Mouse (Mus musculus) forebrain, postnatal 0 days (tissue): Measurements from ENCODE around the gene Mtmr14. TPM values are rescaled to one million over a fixed set of nuclear protein-coding genes. Genes with fewer than 3 reads are reported as not detected.

Experiments used
- ATAC-seq: fragments of 200-750 bp; cut with Nextera tagmentation; 2 replicates; pipeline ENCODE4 v1.8.0; 2017; ENCODE audit warnings: mild to moderate bottlenecking, moderate library complexity
- DNase-seq: peaks from one replicate; pipeline ENCODE4 v3.0.0-alpha.2; 2015
- H3K27ac ChIP-seq: fragments of 300-500 bp; sonication (generic); 2 replicates; pipeline ENCODE4 v1.5.1; 2014; ENCODE audit warnings: low read depth, mild to moderate bottlenecking, antibody characterized with exemption, low read length, moderate library complexity, mixed read lengths
- H3K27me3 ChIP-seq: fragments of 300-500 bp; sonication (generic); 2 replicates; pipeline ENCODE4 v1.6.1; 2014; ENCODE audit warnings: mild to moderate bottlenecking, low read length, mixed read lengths; ENCODE audit not compliant: insufficient read depth
- H3K36me3 ChIP-seq: fragments of 300-500 bp; sonication (generic); 2 replicates; pipeline ENCODE4 v1.6.1; 2014; ENCODE audit warnings: mild to moderate bottlenecking, moderate library complexity; ENCODE audit not compliant: insufficient read depth
- H3K4me1 ChIP-seq: fragments of 300-500 bp; sonication (generic); 2 replicates; pipeline ENCODE4 v1.6.1; 2014; ENCODE audit warnings: antibody characterized with exemption; ENCODE audit not compliant: insufficient read depth
- H3K4me2 ChIP-seq: fragments of 300-500 bp; sonication (generic); 2 replicates; pipeline ENCODE4 v1.6.1; 2014; ENCODE audit warnings: low read depth, mild to moderate bottlenecking, moderate library complexity
- H3K4me3 ChIP-seq: fragments of 300-500 bp; sonication (generic); 2 replicates; pipeline ENCODE4 v1.5.1; 2014; ENCODE audit warnings: low read depth, low read length, mixed read lengths
- H3K9ac ChIP-seq: fragments of 300-500 bp; sonication (generic); 2 replicates; pipeline ENCODE4 v1.6.1; 2014; ENCODE audit warnings: mild to moderate bottlenecking
- H3K9me3 ChIP-seq: fragments of 300-500 bp; sonication (generic); 2 replicates; pipeline ENCODE4 v1.6.1; 2016; ENCODE audit warnings: low read length
- CTCF ChIP-seq: sonication (generic); IDR thresholded peaks from 2 replicates; pipeline ENCODE4 v1.5.1; 2016; ENCODE audit warnings: antibody characterized with exemption, control low read depth, low read depth
- WGBS: fragments of 180-500 bp; shearing (Covaris S2); extraction: QIAGEN DNeasy Blood & Tissue Kit; methylation state at CpG from one replicate; pipeline ENCODE4 v1.1.7; 2014; 5-methylcytosine and 5-hydroxymethylcytosine counted together
- polyA plus RNA-seq: library from polyadenylated mRNA; unstranded; fragments of >200 nt; fragmentation: Nextera tagmentation; extraction: Ambion mirVana; gene quantifications from 2 replicates; pipeline ENCODE4 v1.2.1, GENCODE M21; 2015
- total RNA-seq: library from RNA; depleted of rRNA; stranded (reverse); fragments of >200 nt; gene quantifications from 2 replicates; pipeline ENCODE4 v1.2.3, GENCODE M21; 2014

Gene Mtmr14
- total and polyA plus RNA-seq, 2 experiments from 2014 or later, result 35.0 to 42.9 TPM

DNA sequence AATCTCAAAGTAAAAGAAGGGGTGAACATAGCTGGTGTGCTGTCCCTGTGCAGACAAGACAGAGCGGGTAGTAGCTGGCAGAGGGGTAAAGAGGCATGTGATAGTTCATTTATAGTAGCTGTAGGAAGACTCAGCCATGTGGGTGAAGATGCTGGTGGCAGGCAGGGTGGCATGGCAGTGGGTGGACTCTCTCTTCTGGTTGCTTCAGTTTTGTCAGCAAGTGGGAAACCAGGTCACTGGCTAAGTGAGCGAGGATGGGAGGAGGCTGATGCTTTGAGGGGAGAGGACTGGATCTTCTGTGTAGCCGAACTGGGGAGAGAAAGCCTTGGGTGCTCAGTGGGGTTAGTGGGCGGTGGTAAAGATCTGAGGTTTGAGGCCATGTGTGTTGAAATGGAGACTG, 49.6 kb downstream of the Mtmr14 start:
- Histone ChIP-seq H3K9me3 (no peaks in the 10 kb centered on the region), H3K4me2 (no peak overlapping the region), H3K27me3 (peaks cover 12% of the 10 kb centered on the region), H3K4me3 (no peak overlapping the region), H3K36me3 (no peaks in the 10 kb centered on the region), H3K27ac (no peak overlapping the region), H3K9ac (no peak overlapping the region), H3K4me1 (0 out of 2 replicates have a peak, but pooled peaks cover 3% of the 10 kb centered on the region)
- DNase-seq (no peak), ATAC-seq (no peak)
- WGBS, result 71% methylated on average over 4 of the region's 4 CpGs
- no peak for TF ChIP-seq CTCF

DNA sequence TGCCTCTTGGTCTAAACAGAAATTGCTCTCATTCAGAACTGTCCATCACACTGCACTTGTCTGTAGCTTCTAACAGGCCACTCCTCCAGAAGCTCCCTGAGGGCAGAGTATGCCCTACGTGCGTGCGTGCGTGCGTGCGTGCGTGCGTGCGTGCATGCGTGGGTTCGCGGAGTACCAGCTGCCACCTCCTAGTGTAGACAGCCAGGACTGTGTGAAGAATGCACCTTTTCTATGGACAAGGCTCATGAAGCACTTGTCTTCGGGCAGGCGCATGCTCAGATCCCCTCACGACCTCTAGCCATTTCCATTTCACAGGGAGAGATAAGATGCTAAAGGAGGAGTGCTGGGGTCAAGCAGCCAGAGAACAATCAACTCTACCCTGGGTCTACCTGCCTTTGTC, 51.7 kb downstream of the Mtmr14 start:
- TF ChIP-seq CTCF, result no peak
- WGBS, result 95% methylated on average over 15 of the region's 15 CpGs
- H3K9me3 ChIP-seq, result no peaks in the 10 kb centered on the region

DNA sequence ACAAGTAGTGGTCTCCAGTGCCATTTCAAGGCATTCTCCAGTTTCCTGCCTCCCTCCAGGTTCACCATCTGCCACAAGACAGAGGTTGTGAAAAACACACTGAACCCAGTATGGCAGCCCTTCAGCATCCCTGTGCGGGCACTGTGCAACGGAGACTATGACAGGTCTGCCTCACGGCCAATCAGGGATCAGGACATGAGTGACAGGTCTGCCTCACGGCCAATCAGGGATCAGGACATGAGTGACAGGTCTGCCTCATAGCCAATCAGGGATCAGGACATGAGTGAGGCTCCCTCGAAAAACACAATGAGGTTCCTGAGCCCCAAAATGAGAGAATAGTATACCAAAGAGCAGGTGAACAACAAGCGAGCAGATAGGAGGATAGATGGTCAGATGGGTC, 52.7 kb downstream of the Mtmr14 start:
- no peaks in the 10 kb centered on the region for H3K9me3 ChIP-seq
- no peak overlapping the region for H3K4me3 ChIP-seq
- no peak for DNase-seq
- no peaks in the 10 kb centered on the region for H3K4me1 ChIP-seq
- no peak overlapping the region for H3K27ac ChIP-seq
- H3K27me3 ChIP-seq, result no peaks in the 10 kb centered on the region
- H3K9ac ChIP-seq, result no peak overlapping the region
- no peak for ATAC-seq
- H3K36me3 ChIP-seq, result no peaks in the 10 kb centered on the region
- no peak for TF ChIP-seq CTCF
- H3K4me2 ChIP-seq, result no peak overlapping the region
- 68% methylated on average over 6 of the region's 6 CpGs for WGBS

More for the DNA sequence above, 51.7 kb downstream of the Mtmr14 start:
- H3K27ac ChIP-seq, result no peak overlapping the region
- DNase-seq, result no peak
- H3K36me3 ChIP-seq, result no peaks in the 10 kb centered on the region
- no peak overlapping the region for H3K9ac ChIP-seq
- no peak overlapping the region for H3K4me3 ChIP-seq
- H3K4me2 ChIP-seq, result no peak overlapping the region
- 0 out of 2 replicates have a peak, but pooled peaks cover 1% of the 10 kb centered on the region for H3K27me3 ChIP-seq
- no peak for ATAC-seq
- no peaks in the 10 kb centered on the region for H3K4me1 ChIP-seq

DNA sequence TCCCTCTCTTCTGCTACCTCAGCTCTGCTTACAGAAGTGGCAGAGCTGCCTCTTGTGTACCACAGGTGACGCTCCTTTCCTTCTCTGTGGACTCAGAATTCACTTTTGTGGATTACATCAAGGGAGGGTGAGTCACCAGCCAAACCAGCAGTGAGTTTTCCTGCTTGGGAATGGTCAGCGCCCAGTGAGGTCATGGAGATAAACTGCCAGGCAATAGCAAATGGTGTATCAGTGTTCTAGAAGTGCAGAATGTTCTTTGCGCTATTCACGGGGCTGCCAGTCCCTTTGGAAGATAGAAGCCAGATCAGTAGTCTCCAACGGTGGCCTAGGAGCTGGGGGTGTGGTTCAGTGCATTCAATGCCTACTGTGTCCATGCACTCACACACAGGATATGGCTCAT, 55.3 kb downstream of the Mtmr14 start:
- no peaks in the 10 kb centered on the region for H3K27me3 ChIP-seq
- ATAC-seq (no peak), DNase-seq (no peak)
- H3K4me2 ChIP-seq, result no peak overlapping the region
- no peaks in the 10 kb centered on the region for H3K9me3 ChIP-seq
- H3K27ac ChIP-seq, result no peak overlapping the region
- no peak for TF ChIP-seq CTCF
- H3K4me1 ChIP-seq, result no peaks in the 10 kb centered on the region
- no peaks in the 10 kb centered on the region for H3K36me3 ChIP-seq
- WGBS, result 76% methylated on average over 5 of the region's 5 CpGs
- no peak overlapping the region for H3K4me3 ChIP-seq
- no peak overlapping the region for H3K9ac ChIP-seq

DNA sequence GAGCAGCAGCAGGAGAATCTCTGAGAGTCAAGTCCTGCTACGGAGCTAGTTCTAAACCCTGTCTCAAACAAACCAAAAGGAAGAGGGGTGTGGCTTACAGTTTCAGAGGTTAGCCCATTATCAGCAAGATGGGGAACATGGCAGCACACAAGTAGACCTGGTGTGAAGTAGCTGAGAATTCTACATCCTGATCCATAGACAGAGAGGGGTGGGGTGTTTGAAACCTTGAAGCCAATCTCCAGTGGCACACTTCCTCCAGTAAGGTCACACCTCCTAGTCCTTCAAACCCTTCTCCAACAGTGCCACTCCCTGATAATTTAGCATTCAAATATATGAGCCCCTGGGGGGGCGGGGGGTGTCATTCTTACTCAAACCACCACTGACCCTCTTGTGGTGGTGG, 58.4 kb downstream of the Mtmr14 start:
- H3K36me3 ChIP-seq, result no peaks in the 10 kb centered on the region
- ATAC-seq, result no peak
- no peak overlapping the region for H3K4me2 ChIP-seq
- no peak for TF ChIP-seq CTCF
- WGBS, result 84% methylated on average over 2 of the region's 2 CpGs
- H3K4me1 ChIP-seq, result no peaks in the 10 kb centered on the region
- no peak overlapping the region for H3K27ac ChIP-seq
- no peak overlapping the region for H3K4me3 ChIP-seq
- H3K9ac ChIP-seq, result no peak overlapping the region
- H3K9me3 ChIP-seq, result no peaks in the 10 kb centered on the region
- no peaks in the 10 kb centered on the region for H3K27me3 ChIP-seq
- no peak for DNase-seq

DNA sequence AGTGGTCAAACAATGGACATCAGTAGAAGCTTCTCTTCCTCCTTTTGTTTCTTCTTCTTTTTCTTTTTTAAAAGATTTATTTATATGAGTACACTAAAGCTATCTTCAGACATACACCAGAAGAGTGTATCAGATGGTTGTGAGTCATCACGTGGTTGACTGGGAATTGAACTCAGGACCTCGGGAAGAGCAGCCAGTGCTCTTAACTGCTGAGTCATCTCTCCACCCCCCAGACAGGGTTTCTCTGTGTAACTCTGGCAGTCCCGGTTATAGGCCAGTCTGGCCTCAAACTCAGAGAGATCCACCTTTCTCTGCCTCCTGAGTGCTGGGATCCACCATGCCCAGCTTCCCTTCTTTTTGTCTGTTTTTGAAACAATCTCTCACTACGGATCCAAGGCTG, 59.0 kb downstream of the Mtmr14 start:
- no peak for TF ChIP-seq CTCF
- ATAC-seq (no peak), DNase-seq (no peak)
- Histone ChIP-seq H3K9ac (no peak overlapping the region), H3K4me2 (no peak overlapping the region), H3K27me3 (no peaks in the 10 kb centered on the region), H3K36me3 (no peaks in the 10 kb centered on the region), H3K9me3 (no peaks in the 10 kb centered on the region), H3K4me1 (no peaks in the 10 kb centered on the region), H3K4me3 (no peak overlapping the region), H3K27ac (no peak overlapping the region)
- 67% methylated on average over 4 of the region's 4 CpGs for WGBS

DNA sequence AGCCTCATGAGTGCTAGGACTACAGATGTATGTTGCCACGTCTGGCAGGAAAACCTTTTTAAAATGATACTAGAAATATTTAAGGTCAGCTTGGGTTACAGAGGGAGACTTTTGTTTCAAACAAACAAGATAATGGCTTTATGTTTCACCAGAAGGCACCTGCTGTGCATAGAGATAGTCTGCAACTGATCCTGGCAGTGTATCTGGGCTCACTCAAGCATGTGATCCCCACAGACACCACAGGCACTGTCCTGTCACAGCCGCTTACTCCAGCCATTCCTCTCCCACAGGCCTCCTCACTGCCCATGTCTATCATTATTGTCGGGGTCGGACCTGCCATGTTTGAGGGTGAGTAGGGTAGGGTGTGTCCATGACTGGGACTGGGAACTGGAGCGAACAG, 63.7 kb downstream of the Mtmr14 start:
- Histone ChIP-seq H3K9ac (no peak overlapping the region), H3K27me3 (no peaks in the 10 kb centered on the region), H3K9me3 (no peaks in the 10 kb centered on the region), H3K36me3 (no peaks in the 10 kb centered on the region), H3K27ac (no peak overlapping the region), H3K4me1 (no peaks in the 10 kb centered on the region), H3K4me3 (no peak overlapping the region), H3K4me2 (no peak overlapping the region)
- no peak for ATAC-seq
- DNase-seq, result no peak
- TF ChIP-seq CTCF, result no peak
- WGBS, result 78% methylated on average over 5 of the region's 5 CpGs

DNA sequence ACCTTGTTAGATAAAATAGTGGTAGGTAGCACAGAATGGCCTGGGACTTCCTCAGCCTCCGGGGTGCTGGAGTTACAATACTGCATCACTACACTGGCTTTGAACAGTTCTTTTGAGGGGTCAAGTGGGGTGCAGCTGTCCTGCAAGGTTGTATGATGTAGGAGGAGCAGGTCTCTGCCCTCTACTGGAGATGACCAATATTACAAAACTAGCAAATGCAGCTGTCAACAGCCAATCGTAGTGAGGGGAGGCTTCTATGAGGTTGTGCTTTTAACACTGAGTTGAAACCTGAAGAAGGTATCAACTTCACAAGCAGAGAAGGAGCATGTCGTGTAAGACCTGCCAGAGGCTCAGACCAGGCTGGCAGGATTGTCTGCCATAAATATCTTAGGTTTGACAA, 64.6 kb downstream of the Mtmr14 start:
- no peak overlapping the region for H3K9ac ChIP-seq
- no peaks in the 10 kb centered on the region for H3K27me3 ChIP-seq
- peak; percentile 52 for TF ChIP-seq CTCF
- H3K36me3 ChIP-seq, result no peaks in the 10 kb centered on the region
- ATAC-seq, result no peak
- H3K4me1 ChIP-seq, result no peaks in the 10 kb centered on the region
- 22% methylated on average over 3 of the region's 3 CpGs for WGBS
- no peaks in the 10 kb centered on the region for H3K9me3 ChIP-seq
- H3K27ac ChIP-seq, result no peak overlapping the region
- no peak overlapping the region for H3K4me2 ChIP-seq
- no peak for DNase-seq
- H3K4me3 ChIP-seq, result no peak overlapping the region
